In genomic region chr3:89807881-89808280, GRCm38 (mm10) we compare ENCODE assay signal across 15 mouse cellular contexts. TPM values are rescaled to one million over a fixed set of nuclear protein-coding genes. Genes with fewer than 3 reads are reported as not detected.
DNase-seq lines count a peak whose midpoint lies in the region; ATAC-seq and TF ChIP-seq lines count a peak whose summit lies in the region.
"Had no signal": no experiment of that assay in that cellular context is flagged by ENCODE, and none has a peak within 500 bp of the region (broad histone marks: within the 10 kb centered on the region; RNA-seq: fewer than 3 reads in every experiment).

No protein-coding gene starts in this region.

- no peaks in the 10 kb centered on the region; the same call in 1 of the 2 replicates for H3K36me3 ChIP-seq in erythroblast, embryonic 14.5 days (ENCODE audit: control insufficient read depth)
- no peaks in the 10 kb centered on the region for H3K36me3 ChIP-seq in liver, embryonic 12.5 days
- no peaks in the 10 kb centered on the region for H3K36me3 ChIP-seq in stomach, embryonic 16.5 days (ENCODE audit: control insufficient read depth, insufficient read depth, low read length)
- no peaks in the 10 kb centered on the region for H3K36me3 ChIP-seq in hindbrain, embryonic 13.5 days
- H3K36me3 ChIP-seq: forebrain, embryonic 15.5 days; heart, embryonic 13.5 days; midbrain, embryonic 13.5 days had no signal

- DNase-seq in spleen, postnatal 10 days (ENCODE audit: low spot score in 2 of 2) = peak; percentile 31 to 46
- no peak for DNase-seq in spleen, adult 18-20 months
- no peak for DNase-seq in cerebellum, adult 11 months
- no peak for DNase-seq in cerebellum, adult 2 months
- DNase-seq: adrenal gland, postnatal 25 days; gastrocnemius, adult 2 months; kidney, postnatal 14 days; thymus, postnatal 14 days had no signal

- peaks cover 5% of the 10 kb centered on the region; the same call in 1 of the 2 replicates for H3K9me3 ChIP-seq in erythroblast, embryonic 14.5 days (ENCODE audit: control insufficient read depth, low read length)
- H3K9me3 ChIP-seq in liver, embryonic 12.5 days (replicated peaks) = no peaks in the 10 kb centered on the region
- no peaks in the 10 kb centered on the region for H3K9me3 ChIP-seq in stomach, embryonic 16.5 days (replicated peaks; ENCODE audit: control insufficient read depth, low read length)
- peaks cover 3% of the 10 kb centered on the region; the same call in 1 of the 2 replicates for H3K9me3 ChIP-seq in hindbrain, embryonic 13.5 days
- H3K9me3 ChIP-seq: forebrain, embryonic 15.5 days had no signal

- WGBS in liver, embryonic 12.5 days (ENCODE audit: insufficient replicate concordance) = 49% methylated on average over 5 of the region's 5 CpGs
- 63% methylated on average over 5 of the region's 5 CpGs for WGBS in stomach, embryonic 16.5 days
- 90% methylated on average over 5 of the region's 5 CpGs for WGBS in hindbrain, embryonic 13.5 days
- WGBS in cerebellum, adult 2 months = 75% methylated on average over 5 of the region's 5 CpGs

- H3K27ac ChIP-seq in liver, embryonic 12.5 days = peak overlapping the region; percentile 96
- H3K27ac ChIP-seq in stomach, embryonic 16.5 days (ENCODE audit: low read length) = peak overlapping the region; percentile 82
- H3K27ac ChIP-seq in hindbrain, embryonic 13.5 days = no peak overlapping the region
- no peak overlapping the region for H3K27ac ChIP-seq in cerebellum, adult 2 months (ENCODE audit: insufficient read depth, low read length)
- H3K27ac ChIP-seq: forebrain, embryonic 15.5 days; gastrocnemius, adult 2 months; heart, embryonic 13.5 days; midbrain, embryonic 13.5 days had no signal

- TF ChIP-seq CTCF in cerebellum, adult 2 months (IDR thresholded peaks at IDR 0.05; ENCODE audit: borderline replicate concordance, insufficient read depth, low read depth, low read length) = no peak

- H3K27me3 ChIP-seq in erythroblast, embryonic 14.5 days (ENCODE audit: control insufficient read depth) = peaks cover 14% of the 10 kb centered on the region
- peaks cover 9% of the 10 kb centered on the region; the same call in 1 of the 2 replicates for H3K27me3 ChIP-seq in liver, embryonic 12.5 days (replicated peaks)
- no peaks in the 10 kb centered on the region for H3K27me3 ChIP-seq in stomach, embryonic 16.5 days (ENCODE audit: control insufficient read depth, insufficient read depth, low read length)
- H3K27me3 ChIP-seq in hindbrain, embryonic 13.5 days = no peaks in the 10 kb centered on the region
- H3K27me3 ChIP-seq in cerebellum, adult 2 months (ENCODE audit: control insufficient read depth, insufficient read depth, low read length) = no peaks in the 10 kb centered on the region
- H3K27me3 ChIP-seq: forebrain, embryonic 15.5 days; midbrain, embryonic 13.5 days had no signal

- H3K4me1 ChIP-seq in erythroblast, embryonic 14.5 days (ENCODE audit: control insufficient read depth) = peaks cover 37% of the 10 kb centered on the region
- H3K4me1 ChIP-seq in liver, embryonic 12.5 days = peaks cover 29% of the 10 kb centered on the region
- 0 out of 2 replicates have a peak, but pooled peaks cover 3% of the 10 kb centered on the region for H3K4me1 ChIP-seq in stomach, embryonic 16.5 days (ENCODE audit: control insufficient read depth, insufficient read depth, low read length)
- H3K4me1 ChIP-seq in hindbrain, embryonic 13.5 days (replicated peaks) = no peaks in the 10 kb centered on the region
- H3K4me1 ChIP-seq in cerebellum, adult 2 months (ENCODE audit: control insufficient read depth, insufficient read depth, low read length) = no peaks in the 10 kb centered on the region
- H3K4me1 ChIP-seq: forebrain, embryonic 15.5 days; heart, embryonic 13.5 days; midbrain, embryonic 13.5 days had no signal

- peak overlapping the region; percentile 67 for H3K4me2 ChIP-seq in liver, embryonic 12.5 days
- peak overlapping the region; percentile 1; the same call in 1 of the 2 replicates for H3K4me2 ChIP-seq in stomach, embryonic 16.5 days (ENCODE audit: low read depth, low read length)
- H3K4me2 ChIP-seq in hindbrain, embryonic 13.5 days = no peak overlapping the region
- H3K4me2 ChIP-seq: forebrain, embryonic 15.5 days; heart, embryonic 13.5 days; midbrain, embryonic 13.5 days had no signal

- peak overlapping the region; percentile 63 for H3K4me3 ChIP-seq in erythroblast, embryonic 14.5 days (replicated peaks)
- H3K4me3 ChIP-seq in liver, embryonic 12.5 days = peak overlapping the region; percentile 26
- H3K4me3 ChIP-seq in stomach, embryonic 16.5 days (replicated peaks; ENCODE audit: low read length) = no peak overlapping the region
- H3K4me3 ChIP-seq in hindbrain, embryonic 13.5 days = no peak overlapping the region
- no peak overlapping the region for H3K4me3 ChIP-seq in cerebellum, adult 2 months (replicated peaks; ENCODE audit: insufficient read depth, low read depth, low read length)
- H3K4me3 ChIP-seq: forebrain, embryonic 15.5 days; gastrocnemius, adult 2 months; heart, embryonic 13.5 days; midbrain, embryonic 13.5 days had no signal

- no peak for TF ChIP-seq POLR2A in cerebellum, adult 2 months (IDR thresholded peaks at IDR 0.05; ENCODE audit: borderline replicate concordance, insufficient read depth, low read length)

- peak; percentile 89 for ATAC-seq in liver, embryonic 12.5 days
- peak; percentile 92 for ATAC-seq in stomach, embryonic 16.5 days (ENCODE audit: insufficient read depth, low FRiP score)
- ATAC-seq in hindbrain, embryonic 13.5 days (ENCODE audit: low FRiP score) = no peak
- ATAC-seq: forebrain, embryonic 15.5 days; midbrain, embryonic 13.5 days had no signal

- peak overlapping the region; percentile 49; the same call in 1 of the 2 replicates for H3K9ac ChIP-seq in liver, embryonic 12.5 days
- no peak overlapping the region for H3K9ac ChIP-seq in stomach, embryonic 16.5 days (ENCODE audit: low read length)
- no peak overlapping the region for H3K9ac ChIP-seq in hindbrain, embryonic 13.5 days
- H3K9ac ChIP-seq: forebrain, embryonic 15.5 days; heart, embryonic 13.5 days; midbrain, embryonic 13.5 days had no signal

RNA-seq across cellular contexts. Expression of gene She, which starts 23.3 kb away (rescaled TPM):
- 0.01 TPM in 1 of 2 replicates, not detected in the other for polyA plus RNA-seq in erythroblast, embryonic 14.5 days (2012)
- polyA plus RNA-seq in liver, embryonic 12.5 days (2016; fragmentation: Nextera tagmentation; extraction: Ambion mirVana) = 2.9 and 3.1 TPM in 2 replicates
- 3.0 and 3.1 TPM in 2 replicates for polyA plus RNA-seq in stomach, embryonic 16.5 days (2015; fragmentation: Nextera tagmentation; extraction: Ambion mirVana)
- polyA plus RNA-seq in hindbrain, embryonic 13.5 days (2015; fragmentation: Nextera tagmentation; extraction: Ambion mirVana) = 1.7 and 2.1 TPM in 2 replicates
- polyA plus RNA-seq in cerebellum, adult 2 months (2012; rRNA removed) = 1.7 and 1.9 TPM in 2 replicates

RNA-seq across cellular contexts. Expression of gene Ube2q1, which starts 34.5 kb away (rescaled TPM):
- 0.62 and 0.69 TPM in 2 replicates for polyA plus RNA-seq in erythroblast, embryonic 14.5 days (2012)
- 8.4 and 9.7 TPM in 2 replicates for polyA plus RNA-seq in liver, embryonic 12.5 days (2016; fragmentation: Nextera tagmentation; extraction: Ambion mirVana)
- polyA plus RNA-seq in stomach, embryonic 16.5 days (2015; fragmentation: Nextera tagmentation; extraction: Ambion mirVana) = 7.0 and 7.4 TPM in 2 replicates
- 13.5 and 14.4 TPM in 2 replicates for polyA plus RNA-seq in hindbrain, embryonic 13.5 days (2015; fragmentation: Nextera tagmentation; extraction: Ambion mirVana)
- polyA plus RNA-seq in cerebellum, adult 2 months (2012; rRNA removed) = 52.7 and 55.7 TPM in 2 replicates

RNA-seq across cellular contexts. Expression of gene Chrnb2, which starts 43.4 kb away (rescaled TPM):
- 0.01 TPM in 2 replicates for polyA plus RNA-seq in erythroblast, embryonic 14.5 days (2012)
- 0.26 and 0.31 TPM in 2 replicates for polyA plus RNA-seq in liver, embryonic 12.5 days (2016; fragmentation: Nextera tagmentation; extraction: Ambion mirVana)
- 1.2 and 1.6 TPM in 2 replicates for polyA plus RNA-seq in stomach, embryonic 16.5 days (2015; fragmentation: Nextera tagmentation; extraction: Ambion mirVana)
- 28.1 and 30.7 TPM in 2 replicates for polyA plus RNA-seq in hindbrain, embryonic 13.5 days (2015; fragmentation: Nextera tagmentation; extraction: Ambion mirVana)
- polyA plus RNA-seq in cerebellum, adult 2 months (2012; rRNA removed) = 46.2 and 51.4 TPM in 2 replicates

Comparison
In these comparisons a context has a peak if more than half of its experiments do, and no peak if none do; other contexts are left out.
1. DNase-seq: peak in spleen, postnatal 10 days (2 of 2); none in spleen, adult 18-20 months (0 of 2), cerebellum, adult 11 months (single experiment) and cerebellum, adult 2 months (0 of 2).
2. H3K4me3 ChIP-seq: peak in erythroblast, embryonic 14.5 days (single experiment) and liver, embryonic 12.5 days (single experiment); none in stomach, embryonic 16.5 days (single experiment), hindbrain, embryonic 13.5 days (single experiment) and cerebellum, adult 2 months (single experiment).
3. H3K27ac ChIP-seq: peak in liver, embryonic 12.5 days (single experiment) and stomach, embryonic 16.5 days (single experiment); none in hindbrain, embryonic 13.5 days (single experiment) and cerebellum, adult 2 months (single experiment).
4. RNA of gene Chrnb2, which starts 43.4 kb away (polyA plus RNA-seq): 46.2 to 51.4 TPM in cerebellum, adult 2 months and 28.1 to 30.7 TPM in hindbrain, embryonic 13.5 days; 1.2 to 1.6 TPM in stomach, embryonic 16.5 days, 0.26 to 0.31 TPM in liver, embryonic 12.5 days and 0.01 TPM in erythroblast, embryonic 14.5 days; every median in the first group is over 10 times any median in the second.